Mouse (Mus musculus) erythroblast, embryonic 14.5 days (primary cell): ENCODE measurements around the gene Slc26a1.

Experiments
- GATA1 ChIP-seq: IDR thresholded peaks from 2 replicates; pipeline ENCODE4 v1.6.1; 2012; ENCODE audit warnings: low read length, inconsistent platforms, mixed read lengths
- TAL1 ChIP-seq: IDR thresholded peaks from 3 replicates; pipeline ENCODE4 v1.6.1; 2012; ENCODE audit warnings: low read length, inconsistent platforms, mixed read lengths

GRCm38 (mm10) chr5:108645651-108646342, 29.6 kb downstream of the Slc26a1 start:
- TF ChIP-seq GATA1 = no peak
- TF ChIP-seq TAL1 = no peak
